Mouse (Mus musculus) MEL-GATA-1-ER (cell line): ENCODE data around the gene AY761185.
"Not testable (repeated sequence)": the region's sequence is repeated elsewhere in the genome, so short reads cannot be mapped to it uniquely, and the experiment has no call there.

ENCODE experiments used
- DNase-seq: peaks from one replicate; pipeline ENCODE4 v3.0.0-alpha.2; 2012; ENCODE audit warnings: low read depth; ENCODE audit errors: extremely low read depth

Gene AY761185

GRCm38 (mm10) chr8:20944610-20945009, at the start of gene AY761185:
Gene AY761185 (minus strand): TSS chr8:20944710.
- no peak for DNase-seq

DNA sequence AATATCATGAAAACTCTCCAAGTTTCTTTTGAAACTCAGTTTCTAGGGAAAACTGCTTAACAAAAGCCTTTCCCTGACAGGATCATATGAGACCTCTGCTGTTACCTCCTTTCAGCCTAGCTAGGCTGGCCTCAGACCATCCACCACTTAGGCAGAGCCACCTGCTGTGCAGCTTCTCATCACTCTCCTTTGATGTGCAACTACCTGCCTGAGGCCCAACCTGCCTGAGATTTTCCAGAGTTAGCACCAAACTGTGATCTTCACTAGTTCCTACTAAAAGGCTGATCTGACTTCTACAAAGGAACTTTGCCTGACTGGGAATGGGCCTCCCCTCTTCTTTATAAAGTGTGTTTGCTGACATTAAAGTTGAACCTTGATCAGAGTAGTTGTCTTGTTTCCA, 49.5 kb upstream of the AY761185 start:
- DNase-seq, result not testable (repeated sequence)

DNA sequence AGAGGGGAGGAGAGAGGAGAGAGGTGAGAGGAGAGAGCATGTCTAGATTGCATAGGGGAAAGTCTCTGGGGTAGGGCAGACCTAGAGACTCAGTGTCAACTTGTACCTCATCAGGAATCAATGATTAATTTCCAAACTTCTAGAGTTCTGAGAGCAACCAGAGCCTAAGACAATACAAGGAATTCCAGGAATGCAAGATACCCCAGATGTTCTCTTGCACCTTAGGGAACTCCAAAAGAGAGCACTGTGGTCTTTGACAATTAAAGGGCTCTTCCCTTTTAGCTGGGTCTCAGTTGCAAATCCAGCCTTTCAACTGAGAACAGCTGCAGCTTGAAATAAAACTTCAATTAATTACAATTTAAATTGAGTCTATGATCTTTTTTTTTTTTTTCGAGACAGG, 35.3 kb upstream of the AY761185 start:
- DNase-seq, result no peak

DNA sequence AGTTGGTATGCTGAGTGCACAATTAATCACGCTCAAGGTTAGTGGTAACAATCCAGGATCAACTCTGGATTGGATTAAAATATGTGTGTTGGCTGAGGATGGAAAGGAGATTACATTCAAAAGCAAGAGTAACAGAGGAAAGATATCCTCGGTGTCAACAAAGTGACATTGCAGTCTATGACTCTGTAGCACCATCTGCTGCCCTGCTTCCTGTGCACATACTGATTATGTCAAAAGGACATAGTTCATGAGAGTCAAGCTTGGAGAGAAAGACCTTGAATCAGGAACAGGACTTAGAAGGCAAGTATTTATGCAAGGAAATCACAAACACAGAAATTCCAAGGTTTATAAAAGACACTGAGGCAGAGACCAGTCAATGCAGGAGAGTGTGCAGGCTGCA, 20.0 kb upstream of the AY761185 start:
- no peak for DNase-seq

DNA sequence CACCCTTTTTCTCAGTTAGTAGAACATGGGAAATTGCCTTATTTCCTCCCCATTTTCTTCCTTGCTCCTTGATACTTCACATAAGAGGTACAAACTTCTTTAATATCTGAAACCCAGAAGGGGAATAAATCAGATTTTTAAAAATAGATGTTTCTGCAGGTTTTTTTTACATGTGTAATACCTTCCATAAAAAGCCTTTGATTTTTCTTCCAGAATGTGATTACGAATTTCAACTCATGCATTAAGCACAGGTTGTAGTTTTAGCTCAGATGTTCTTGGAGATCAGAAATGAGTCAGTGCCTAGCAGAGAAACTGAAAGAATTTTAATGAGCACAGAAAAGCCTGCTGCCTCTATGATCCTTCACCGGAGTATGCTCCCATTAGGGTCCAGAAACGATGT, 22.5 kb downstream of the AY761185 start, which contains the start of gene Gm6040:
Gene Gm6040, minus strand, starts transcription at position 101 of the 400 bp plus-strand sequence.
- DNase-seq, result no peak

GRCm38 (mm10) chr8:20912288-20912687, 32.2 kb downstream of the AY761185 start:
- no peak for DNase-seq

GRCm38 (mm10) chr8:20908256-20908655, 36.3 kb downstream of the AY761185 start:
- no peak for DNase-seq

DNA sequence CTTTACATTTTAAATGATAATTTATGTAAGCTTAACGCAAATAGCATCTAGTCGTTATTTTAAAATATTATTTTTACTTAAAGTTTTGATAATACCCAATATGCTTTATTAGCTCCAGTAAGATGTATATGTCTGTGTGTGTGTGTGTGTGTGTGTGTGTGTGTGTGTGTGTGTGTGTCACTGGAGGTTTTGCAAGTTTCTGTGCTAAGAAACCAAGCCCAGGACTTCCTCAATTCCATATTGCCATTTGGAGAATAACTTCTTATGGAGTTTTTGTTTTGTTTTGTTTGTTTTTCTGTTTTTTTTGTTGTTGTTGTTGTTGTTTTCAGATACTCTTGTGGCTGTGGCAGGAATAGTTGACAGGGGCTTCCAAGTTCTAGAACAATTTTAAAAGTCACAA, 37.4 kb downstream of the AY761185 start:
- no peak for DNase-seq

DNA sequence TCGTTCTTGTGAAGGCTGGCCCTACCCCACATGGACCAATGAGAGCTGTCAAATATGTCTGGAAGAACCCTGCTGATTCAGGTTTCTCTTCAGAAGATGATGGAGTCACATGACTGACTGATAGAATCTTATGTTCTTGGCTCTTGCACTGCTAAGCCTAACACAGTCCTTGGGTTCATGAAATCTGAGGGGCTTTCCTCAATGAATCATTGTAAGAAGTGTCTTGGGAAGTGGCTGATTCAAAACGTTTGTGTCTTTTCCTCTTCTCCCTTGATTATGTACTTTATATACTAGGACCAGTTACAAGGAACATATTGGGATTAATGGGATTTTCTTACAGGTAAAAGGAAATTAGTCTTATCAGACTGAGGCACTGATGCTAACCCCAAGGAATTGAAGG, 42.0 kb downstream of the AY761185 start, which contains the start of gene Gm15056:
Gene Gm15056, minus strand, starts transcription at position 101 of the 400 bp plus-strand sequence.
- DNase-seq, result no peak
